26 mouse cellular contexts compared by ENCODE assay signal in genomic region chr11:83216119-83216518, GRCm38 (mm10). TPM values are rescaled to one million over a fixed set of nuclear protein-coding genes. Genes with fewer than 3 reads are reported as not detected.
"Had no signal": no experiment of that assay in that cellular context is flagged by ENCODE, and none has a peak within 500 bp of the region (broad histone marks: within the 10 kb centered on the region; RNA-seq: fewer than 3 reads in every experiment).

No protein-coding gene starts in this region.

- DNase-seq: gastrocnemius, postnatal 14 days; gastrocnemius, postnatal 36 days; heart, adult 11 months; heart, adult 2 months; heart, postnatal 14 days; heart, postnatal 36 days; kidney, adult 18-20 months; kidney, adult 8-10 months; kidney, postnatal 10 days; kidney, postnatal 25 days; kidney, postnatal 4 days had no signal

- H3K4me3 ChIP-seq: heart, adult 2 months; heart, embryonic 13.5 days; heart, embryonic 15.5 days; hindbrain, embryonic 13.5 days; hindbrain, embryonic 15.5 days; intestine, embryonic 15.5 days; layer of hippocampus, adult 2 months; left cerebral cortex, adult 2 months; limb, embryonic 10.5 days; limb, embryonic 12.5 days had no signal

- H3K9ac ChIP-seq: heart, embryonic 13.5 days; heart, embryonic 15.5 days; hindbrain, embryonic 13.5 days; hindbrain, embryonic 15.5 days; intestine, embryonic 15.5 days; limb, embryonic 12.5 days had no signal

- H3K36me3 ChIP-seq: heart, embryonic 15.5 days; hindbrain, embryonic 13.5 days; hindbrain, embryonic 15.5 days; intestine, embryonic 15.5 days; limb, embryonic 10.5 days; limb, embryonic 12.5 days had no signal

- ATAC-seq: inflammation-experienced regulatory T-cells, adult 6 months; intestine, embryonic 15.5 days; intestine, postnatal 0 days had no signal

- H3K4me2 ChIP-seq: heart, embryonic 11.5 days; heart, embryonic 13.5 days; heart, embryonic 15.5 days; hindbrain, embryonic 13.5 days; hindbrain, embryonic 15.5 days; intestine, embryonic 15.5 days; limb, embryonic 12.5 days had no signal

- H3K9me3 ChIP-seq: heart, embryonic 13.5 days; heart, embryonic 15.5 days; hindbrain, embryonic 13.5 days; hindbrain, embryonic 15.5 days; intestine, embryonic 15.5 days; limb, embryonic 10.5 days; limb, embryonic 12.5 days had no signal

- H3K4me1 ChIP-seq: heart, embryonic 13.5 days; heart, embryonic 15.5 days; hindbrain, embryonic 13.5 days; hindbrain, embryonic 15.5 days; intestine, embryonic 15.5 days; limb, embryonic 10.5 days; limb, embryonic 12.5 days had no signal

- H3K27me3 ChIP-seq: heart, embryonic 13.5 days; heart, embryonic 15.5 days; hindbrain, embryonic 13.5 days; hindbrain, embryonic 15.5 days; intestine, embryonic 15.5 days; limb, embryonic 12.5 days had no signal

- H3K27ac ChIP-seq: heart, adult 2 months; heart, embryonic 13.5 days; heart, embryonic 15.5 days; hindbrain, embryonic 13.5 days; hindbrain, embryonic 15.5 days; intestine, embryonic 15.5 days; layer of hippocampus, adult 2 months; left cerebral cortex, adult 2 months; limb, embryonic 10.5 days; limb, embryonic 12.5 days had no signal

RNA-seq across cellular contexts. Expression of gene Slfn3, which starts 25.0 kb away (rescaled TPM):
- polyA plus RNA-seq: liver, adult 2 months had no signal

RNA-seq across cellular contexts. Expression of gene Slfn4, which starts 41.1 kb away (rescaled TPM):
- polyA plus RNA-seq: heart, embryonic 11.5 days; heart, embryonic 13.5 days; hindbrain, embryonic 11.5 days; hindbrain, embryonic 13.5 days; hindbrain, embryonic 15.5 days; kidney, embryonic 14.5 days; limb, embryonic 10.5 days; limb, embryonic 12.5 days had no signal
